Mouse (Mus musculus): ENCODE measurements around the gene Gm21663. TPM values are rescaled to one million over a fixed set of nuclear protein-coding genes. Genes with fewer than 3 reads are reported as not detected.
"Not testable (repeated sequence)": the region's sequence is repeated elsewhere in the genome, so short reads cannot be mapped to it uniquely, and the experiment has no call there.

The Gm21663 gene
- polyA plus RNA-seq (2014; fragmentation: Nextera tagmentation; extraction: Ambion mirVana), result not detected in 2 replicates

DNA sequence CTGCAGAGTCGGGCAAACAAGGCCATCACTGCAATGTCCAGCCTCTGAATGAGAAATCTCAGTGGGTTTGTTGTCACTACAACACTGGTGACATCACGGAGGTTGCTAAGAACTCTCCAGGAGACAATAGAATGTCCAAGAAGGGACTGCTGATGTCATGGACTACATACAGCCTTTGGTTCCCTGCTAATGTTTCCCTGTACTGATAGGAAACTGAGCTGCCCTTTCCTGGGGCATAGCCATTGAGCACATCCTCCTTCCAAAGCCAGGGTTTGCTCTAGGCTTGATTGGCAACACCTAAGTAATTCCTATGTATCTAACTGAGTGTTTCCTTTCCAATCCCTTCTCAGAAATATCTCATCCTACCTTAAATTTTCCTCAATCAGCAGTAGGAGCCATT lies at the start of gene Gm21663:
TSS of gene Gm21663 (minus strand) at position 101 of the 400 bp plus-strand sequence.
- 52% methylated on average over 2 of the region's 2 CpGs for WGBS
- H3K27me3 ChIP-seq (replicated peaks; ENCODE audit: control insufficient read depth, insufficient read depth, low read length); H3K4me1 ChIP-seq (ENCODE audit: control insufficient read depth, insufficient read depth, low read length); H3K36me3 ChIP-seq (ENCODE audit: control insufficient read depth, insufficient read depth, low read length); DNase-seq (ENCODE audit: low spot score); ATAC-seq; H3K4me2 ChIP-seq (ENCODE audit: low read length); H3K4me3 ChIP-seq (ENCODE audit: low read depth, low read length); H3K9ac ChIP-seq (ENCODE audit: low read length); H3K9me3 ChIP-seq (replicated peaks; ENCODE audit: control insufficient read depth, low read length); H3K27ac ChIP-seq (ENCODE audit: low read depth, low read length): not testable (repeated sequence)

DNA sequence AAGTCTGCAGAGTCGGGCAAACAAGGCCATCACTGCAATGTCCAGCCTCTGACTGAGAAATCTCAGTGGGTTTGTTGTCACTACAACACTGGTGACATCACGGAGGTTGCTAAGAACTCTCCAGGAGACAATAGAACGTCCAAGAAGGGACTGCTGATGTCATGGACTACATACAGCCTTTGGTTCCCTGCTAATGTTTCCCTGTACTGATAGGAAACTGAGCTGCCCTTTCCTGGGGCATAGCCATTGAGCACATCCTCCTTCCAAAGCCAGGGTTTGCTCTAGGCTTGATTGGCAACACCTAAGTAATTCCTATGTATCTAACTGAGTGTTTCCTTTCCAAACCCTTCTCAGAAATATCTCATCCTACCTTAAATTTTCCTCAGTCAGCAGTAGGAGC lies 46.4 kb upstream of the Gm21663 start, which contains the start of gene Gm21698:
TSS of gene Gm21698 (minus strand) at position 101 of the 400 bp plus-strand sequence.
- no CpG with 5 or more reads among the region's 3 CpGs for WGBS

DNA sequence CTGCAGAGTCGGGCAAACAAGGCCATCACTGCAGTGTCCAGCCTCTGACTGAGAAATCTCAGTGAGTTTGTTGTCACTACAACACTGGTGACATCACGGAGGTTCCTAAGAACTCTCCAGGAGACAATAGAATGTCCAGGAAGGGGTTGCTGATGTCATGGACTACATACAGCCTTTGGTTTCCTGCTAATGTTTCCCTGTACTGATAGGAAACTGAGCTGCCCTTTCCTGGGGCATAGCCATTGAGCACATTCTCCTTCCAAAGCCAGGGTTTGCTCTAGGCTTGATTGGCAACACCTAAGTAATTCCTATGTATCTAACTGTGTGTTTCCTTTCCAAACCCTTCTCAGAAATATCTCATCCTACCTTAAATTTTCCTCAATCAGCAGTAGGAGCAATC lies 30.4 kb upstream of the Gm21663 start, which contains the start of gene Gm21680:
TSS of gene Gm21680 (minus strand) at position 101 of the 400 bp plus-strand sequence.
- not testable (repeated sequence) for H3K9ac ChIP-seq (ENCODE audit: low read length); ATAC-seq; H3K4me3 ChIP-seq (ENCODE audit: low read depth, low read length); H3K4me1 ChIP-seq (ENCODE audit: control insufficient read depth, insufficient read depth, low read length); DNase-seq (ENCODE audit: low spot score); H3K27me3 ChIP-seq (replicated peaks; ENCODE audit: control insufficient read depth, insufficient read depth, low read length); H3K4me2 ChIP-seq (ENCODE audit: low read length); H3K27ac ChIP-seq (ENCODE audit: low read depth, low read length); H3K9me3 ChIP-seq (replicated peaks; ENCODE audit: control insufficient read depth, low read length); H3K36me3 ChIP-seq (ENCODE audit: control insufficient read depth, insufficient read depth, low read length)
- WGBS, result no CpG with 5 or more reads among the region's 2 CpGs

More for the DNA sequence above, 46.4 kb upstream of the Gm21663 start, which contains the start of gene Gm21698:
- not testable (repeated sequence) for H3K4me3 ChIP-seq (ENCODE audit: low read depth, low read length); H3K27me3 ChIP-seq (replicated peaks; ENCODE audit: control insufficient read depth, insufficient read depth, low read length); ATAC-seq; H3K9ac ChIP-seq (ENCODE audit: low read length); H3K36me3 ChIP-seq (ENCODE audit: control insufficient read depth, insufficient read depth, low read length); H3K4me1 ChIP-seq (ENCODE audit: control insufficient read depth, insufficient read depth, low read length); H3K27ac ChIP-seq (ENCODE audit: low read depth, low read length); H3K4me2 ChIP-seq (ENCODE audit: low read length); DNase-seq (ENCODE audit: low spot score); H3K9me3 ChIP-seq (replicated peaks; ENCODE audit: control insufficient read depth, low read length)

DNA sequence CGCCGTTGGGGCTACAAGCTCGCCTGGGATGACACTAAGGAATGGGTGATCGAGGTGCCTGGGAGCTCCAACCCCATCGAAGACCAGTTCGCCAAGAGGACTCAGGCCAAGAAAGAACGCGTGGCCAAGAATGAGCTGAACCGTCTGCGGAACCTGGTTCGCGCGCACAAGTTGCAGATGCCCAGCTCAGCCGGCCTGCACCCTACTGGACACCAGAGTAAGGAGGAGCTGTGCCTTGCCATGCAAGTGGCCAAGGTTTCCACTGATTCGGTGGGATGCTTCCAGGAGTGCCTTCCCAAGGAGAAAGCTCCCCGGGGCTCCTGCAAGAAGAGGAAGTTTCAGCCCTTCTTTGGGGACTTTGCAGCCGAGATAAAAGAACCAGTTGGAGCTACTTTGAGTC lies 14.9 kb upstream of the Gm21663 start:
- not testable (repeated sequence) for H3K36me3 ChIP-seq (ENCODE audit: control insufficient read depth, insufficient read depth, low read length); H3K4me3 ChIP-seq (ENCODE audit: low read depth, low read length); DNase-seq (ENCODE audit: low spot score); H3K9me3 ChIP-seq (replicated peaks; ENCODE audit: control insufficient read depth, low read length); H3K4me1 ChIP-seq (ENCODE audit: control insufficient read depth, insufficient read depth, low read length); ATAC-seq; H3K27me3 ChIP-seq (replicated peaks; ENCODE audit: control insufficient read depth, insufficient read depth, low read length); H3K9ac ChIP-seq (ENCODE audit: low read length); H3K27ac ChIP-seq (ENCODE audit: low read depth, low read length)
- H3K4me2 ChIP-seq (ENCODE audit: low read length), result 0 out of 2 replicates have a peak overlapping the region, but pooled peaks have one; percentile 36
- 68% methylated on average over 16 of the region's 17 CpGs for WGBS

DNA sequence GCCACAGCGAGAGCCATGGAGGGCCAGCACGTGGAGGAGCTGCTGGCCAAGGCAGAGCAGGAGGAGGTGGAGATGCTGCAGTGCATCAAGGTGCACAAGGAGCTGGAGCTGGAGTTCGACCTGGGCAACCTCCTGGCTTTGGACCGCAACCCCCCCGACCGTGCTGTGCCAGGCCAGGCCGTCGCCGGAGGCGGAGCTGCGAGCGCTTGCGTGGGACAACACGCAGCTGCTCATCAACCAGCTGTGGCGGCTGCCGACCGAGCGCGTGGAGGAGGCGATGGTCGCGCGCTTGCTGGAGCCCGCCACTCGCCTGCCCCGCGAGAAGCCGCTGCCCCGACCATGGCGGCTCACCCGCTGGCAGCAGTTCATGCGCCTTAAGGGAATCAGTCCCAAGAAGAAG lies 14.4 kb upstream of the Gm21663 start:
- H3K27ac ChIP-seq (ENCODE audit: low read depth, low read length); H3K9me3 ChIP-seq (replicated peaks; ENCODE audit: control insufficient read depth, low read length); H3K4me3 ChIP-seq (ENCODE audit: low read depth, low read length); DNase-seq (ENCODE audit: low spot score); H3K36me3 ChIP-seq (ENCODE audit: control insufficient read depth, insufficient read depth, low read length); H3K4me1 ChIP-seq (ENCODE audit: control insufficient read depth, insufficient read depth, low read length); H3K9ac ChIP-seq (ENCODE audit: low read length); H3K27me3 ChIP-seq (replicated peaks; ENCODE audit: control insufficient read depth, insufficient read depth, low read length): not testable (repeated sequence)
- peak; percentile 65 for ATAC-seq
- WGBS, result 41% methylated on average over 32 of the region's 32 CpGs
- peak overlapping the region; percentile 36 for H3K4me2 ChIP-seq (ENCODE audit: low read length)

DNA sequence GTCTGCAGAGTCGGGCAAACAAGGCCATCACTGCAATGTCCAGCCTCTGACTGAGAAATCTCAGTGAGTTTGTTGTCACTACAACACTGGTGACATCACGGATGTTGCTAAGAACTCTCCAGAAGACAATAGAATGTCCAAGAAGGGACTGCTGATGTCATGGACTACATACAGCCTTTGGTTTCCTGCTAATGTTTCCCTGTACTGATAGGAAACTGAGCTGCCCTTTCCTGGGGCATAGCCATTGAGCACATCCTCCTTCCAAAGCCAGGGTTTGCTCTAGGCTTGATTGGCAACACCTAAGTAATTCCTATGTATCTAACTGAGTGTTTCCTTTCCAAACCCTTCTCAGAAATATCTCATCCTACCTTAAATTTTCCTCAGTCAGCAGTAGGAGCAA lies 12.1 kb upstream of the Gm21663 start, which contains the start of gene Gm21671:
TSS of gene Gm21671 (minus strand) at position 101 of the 400 bp plus-strand sequence.
- H3K9ac ChIP-seq (ENCODE audit: low read length); H3K4me2 ChIP-seq (ENCODE audit: low read length); ATAC-seq; DNase-seq (ENCODE audit: low spot score); H3K4me3 ChIP-seq (ENCODE audit: low read depth, low read length); H3K4me1 ChIP-seq (ENCODE audit: control insufficient read depth, insufficient read depth, low read length); H3K27ac ChIP-seq (ENCODE audit: low read depth, low read length); H3K27me3 ChIP-seq (replicated peaks; ENCODE audit: control insufficient read depth, insufficient read depth, low read length); H3K9me3 ChIP-seq (replicated peaks; ENCODE audit: control insufficient read depth, low read length); H3K36me3 ChIP-seq (ENCODE audit: control insufficient read depth, insufficient read depth, low read length): not testable (repeated sequence)
- WGBS, result 87% methylated on average over 2 of the region's 2 CpGs

DNA sequence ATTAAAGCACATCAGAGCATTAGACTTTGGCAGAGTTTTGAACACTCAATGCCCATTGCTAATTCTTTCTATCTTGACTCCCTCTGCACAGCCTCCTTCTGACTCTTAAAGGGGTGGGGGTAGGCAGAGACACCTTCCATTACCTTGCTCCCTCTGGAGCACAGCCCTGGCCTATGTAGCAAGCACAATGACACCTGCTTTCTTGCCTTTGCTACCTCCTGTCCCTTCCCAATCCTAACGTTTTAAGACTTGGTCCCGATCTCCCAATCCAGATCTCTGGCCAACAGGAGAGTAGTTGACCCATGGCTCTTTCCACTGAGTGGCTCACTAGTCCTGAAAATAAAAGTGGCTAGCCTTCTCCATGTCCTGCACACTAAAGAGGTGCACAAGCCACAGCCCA lies 3.2 kb upstream of the Gm21663 start:
- H3K9ac ChIP-seq (ENCODE audit: low read length); H3K4me2 ChIP-seq (ENCODE audit: low read length); DNase-seq (ENCODE audit: low spot score); H3K27me3 ChIP-seq (replicated peaks; ENCODE audit: control insufficient read depth, insufficient read depth, low read length); H3K27ac ChIP-seq (ENCODE audit: low read depth, low read length); H3K4me1 ChIP-seq (ENCODE audit: control insufficient read depth, insufficient read depth, low read length); H3K4me3 ChIP-seq (ENCODE audit: low read depth, low read length); H3K9me3 ChIP-seq (replicated peaks; ENCODE audit: control insufficient read depth, low read length); H3K36me3 ChIP-seq (ENCODE audit: control insufficient read depth, insufficient read depth, low read length); ATAC-seq: not testable (repeated sequence)
- WGBS, result 86% methylated on average over 2 of the region's 2 CpGs

DNA sequence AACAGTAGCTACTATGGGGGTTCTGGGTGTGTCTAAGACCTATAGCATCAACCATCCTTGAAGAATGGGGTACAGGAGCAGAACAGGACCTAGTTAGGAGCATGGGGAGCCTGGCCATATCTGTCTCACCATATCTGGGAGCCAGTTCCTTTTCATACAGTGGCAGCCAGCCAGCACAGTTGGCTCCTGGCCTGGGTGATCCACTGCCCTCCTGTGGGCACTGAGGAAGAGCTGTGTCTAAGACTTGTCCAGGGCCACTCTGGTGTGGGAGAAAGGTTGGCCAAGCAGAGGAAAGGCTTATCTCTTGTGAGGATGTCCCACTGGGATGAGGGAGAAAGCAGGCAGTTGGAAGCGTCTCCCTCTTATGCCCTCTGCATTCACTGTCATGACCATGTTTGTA lies 50.9 kb downstream of the Gm21663 start:
- ATAC-seq (no peak), DNase-seq (ENCODE audit: low spot score) (no peak)
- Histone ChIP-seq H3K27me3 (replicated peaks; ENCODE audit: control insufficient read depth, insufficient read depth, low read length) (no peaks in the 10 kb centered on the region), H3K9ac (ENCODE audit: low read length) (no peak overlapping the region), H3K4me3 (ENCODE audit: low read depth, low read length) (no peak overlapping the region), H3K9me3 (replicated peaks; ENCODE audit: control insufficient read depth, low read length) (no peaks in the 10 kb centered on the region), H3K27ac (ENCODE audit: low read depth, low read length) (no peak overlapping the region), H3K36me3 (ENCODE audit: control insufficient read depth, insufficient read depth, low read length) (no peaks in the 10 kb centered on the region), H3K4me2 (ENCODE audit: low read length) (no peak overlapping the region), H3K4me1 (ENCODE audit: control insufficient read depth, insufficient read depth, low read length) (no peaks in the 10 kb centered on the region)
- 85% methylated on average over 1 of the region's 1 CpGs for WGBS

DNA sequence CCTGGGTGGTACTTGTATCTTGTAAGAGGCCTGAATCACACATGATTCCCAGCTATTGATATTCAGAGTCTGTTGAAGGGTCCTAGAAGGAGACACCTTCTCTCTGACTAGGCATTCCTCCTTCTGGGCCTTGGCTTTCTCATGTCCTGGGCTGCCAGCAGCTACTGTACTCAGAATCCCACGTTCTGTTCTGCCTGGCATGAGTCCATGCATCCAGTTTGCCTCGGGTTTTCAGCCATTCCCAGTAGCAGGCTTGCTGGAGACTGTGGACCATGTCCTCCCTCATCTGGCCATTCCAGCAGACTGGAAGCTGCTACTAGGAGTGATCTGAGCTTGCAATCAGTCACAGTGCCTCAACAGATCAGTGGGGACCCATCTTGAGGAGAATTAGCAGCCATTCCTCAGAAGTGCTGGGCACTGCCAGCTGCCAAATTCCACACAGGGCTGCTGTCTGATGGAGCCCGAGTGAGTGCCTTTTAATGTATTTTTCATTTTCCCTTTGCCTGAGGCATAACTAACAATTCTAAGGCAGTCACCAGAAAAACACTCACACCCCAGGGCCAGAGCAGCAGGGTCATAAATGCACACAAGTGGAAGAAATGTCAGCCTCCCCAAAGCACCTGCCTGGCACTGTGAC lies 52.3 kb downstream of the Gm21663 start:
- Histone ChIP-seq H3K9me3 (replicated peaks; ENCODE audit: control insufficient read depth, low read length) (no peaks in the 10 kb centered on the region; the same call in 1 of the 2 replicates), H3K36me3 (ENCODE audit: control insufficient read depth, insufficient read depth, low read length) (no peaks in the 10 kb centered on the region), H3K27ac (ENCODE audit: low read depth, low read length) (no peak overlapping the region), H3K4me1 (ENCODE audit: control insufficient read depth, insufficient read depth, low read length) (no peaks in the 10 kb centered on the region), H3K4me2 (ENCODE audit: low read length) (no peak overlapping the region), H3K4me3 (ENCODE audit: low read depth, low read length) (no peak overlapping the region), H3K27me3 (replicated peaks; ENCODE audit: control insufficient read depth, insufficient read depth, low read length) (no peaks in the 10 kb centered on the region), H3K9ac (ENCODE audit: low read length) (no peak overlapping the region)
- WGBS, result 35% methylated on average over 3 of the region's 3 CpGs
- no peak for DNase-seq (ENCODE audit: low spot score)
- no peak for ATAC-seq

Data from forebrain, embryonic 14.5 days (tissue).